Mouse (Mus musculus): ENCODE data around the gene Cblb. TPM values are rescaled to one million over a fixed set of nuclear protein-coding genes. Genes with fewer than 3 reads are reported as not detected.

Cblb gene
- polyA plus RNA-seq, 1 experiment, result 6.8 TPM

DNA sequence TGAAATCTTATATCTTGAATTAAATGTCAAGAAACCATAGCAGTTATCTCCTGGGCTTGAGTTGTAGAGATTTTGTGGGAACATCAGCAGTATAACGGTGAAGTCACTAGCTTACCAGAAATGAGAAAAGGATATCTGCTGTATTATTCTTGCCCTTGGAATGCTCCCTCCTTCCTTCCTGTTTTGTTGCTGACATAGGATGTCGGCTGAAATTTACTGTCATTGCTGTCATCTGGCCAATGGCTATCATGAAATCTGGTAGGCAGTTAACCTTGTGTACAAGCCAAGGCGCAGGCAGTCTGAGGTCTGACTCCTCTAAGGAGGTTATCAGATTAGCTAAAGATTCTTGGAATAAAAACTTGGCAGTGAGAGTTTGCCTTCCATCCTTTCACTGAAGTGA is 18.0 kb upstream of the Cblb start:
- Histone ChIP-seq H3K79me3 (ENCODE audit: low read depth) (no peaks in the 10 kb centered on the region), H3K27me3 (ENCODE audit: control insufficient read depth, insufficient read depth, insufficient read length) (no peaks in the 10 kb centered on the region), H3K79me2 (ENCODE audit: control insufficient read depth, insufficient read depth) (no peaks in the 10 kb centered on the region), H3ac (ENCODE audit: control insufficient read depth, insufficient read length, low read depth) (no peak overlapping the region), H3K36me3 (ENCODE audit: control insufficient read depth, insufficient read depth) (no peaks in the 10 kb centered on the region), H3K4me3 (ENCODE audit: insufficient read depth, poor library complexity, severe bottlenecking) (no peak overlapping the region)
- TF ChIP-seq USF1 (IDR thresholded peaks at IDR 0.05; ENCODE audit: low read depth), result no peak

DNA sequence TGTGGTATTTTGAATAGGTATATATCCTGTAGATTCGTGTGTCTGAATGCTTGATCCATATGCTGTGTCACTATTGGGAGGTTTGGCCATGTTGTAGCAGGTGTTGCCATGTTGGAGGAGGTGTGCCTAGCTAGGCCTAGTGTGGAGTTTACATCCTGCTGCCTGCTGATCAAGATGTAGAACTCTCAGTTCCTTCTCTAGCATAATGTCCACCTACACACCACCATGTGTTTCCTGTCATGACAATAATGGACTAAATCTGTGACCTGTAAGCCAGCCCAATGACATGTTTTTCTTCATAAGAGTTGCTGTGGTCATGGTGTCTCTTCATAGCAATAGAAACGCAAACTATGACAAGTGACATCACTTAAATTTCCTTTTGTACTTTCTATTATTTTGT is 17.2 kb upstream of the Cblb start:
- Histone ChIP-seq H3K36me3 (ENCODE audit: control insufficient read depth, insufficient read depth) (no peaks in the 10 kb centered on the region), H3K4me3 (ENCODE audit: insufficient read depth, poor library complexity, severe bottlenecking) (no peak overlapping the region), H3K27me3 (ENCODE audit: control insufficient read depth, insufficient read depth, insufficient read length) (no peaks in the 10 kb centered on the region), H3K79me2 (ENCODE audit: control insufficient read depth, insufficient read depth) (no peaks in the 10 kb centered on the region), H3K79me3 (ENCODE audit: low read depth) (no peaks in the 10 kb centered on the region), H3ac (ENCODE audit: control insufficient read depth, insufficient read length, low read depth) (no peak overlapping the region)
- TF ChIP-seq MAX (IDR thresholded peaks at IDR 0.05) (no peak), FOSL1 (IDR thresholded peaks at IDR 0.05; ENCODE audit: insufficient read depth, low read length, poor library complexity, severe bottlenecking) (no peak), CEBPB (IDR thresholded peaks at IDR 0.05; ENCODE audit: low read depth) (no peak), MYOG (IDR thresholded peaks at IDR 0.05; ENCODE audit: control insufficient read depth, extremely low read depth, insufficient read length) (no peak), MYOD1 (IDR thresholded peaks at IDR 0.05; ENCODE audit: control insufficient read depth, insufficient read length, low read depth) (no peak), CTCF (IDR thresholded peaks at IDR 0.05; ENCODE audit: control insufficient read depth, insufficient read depth, insufficient read length) (no peak), USF1 (IDR thresholded peaks at IDR 0.05; ENCODE audit: low read depth) (no peak)

DNA sequence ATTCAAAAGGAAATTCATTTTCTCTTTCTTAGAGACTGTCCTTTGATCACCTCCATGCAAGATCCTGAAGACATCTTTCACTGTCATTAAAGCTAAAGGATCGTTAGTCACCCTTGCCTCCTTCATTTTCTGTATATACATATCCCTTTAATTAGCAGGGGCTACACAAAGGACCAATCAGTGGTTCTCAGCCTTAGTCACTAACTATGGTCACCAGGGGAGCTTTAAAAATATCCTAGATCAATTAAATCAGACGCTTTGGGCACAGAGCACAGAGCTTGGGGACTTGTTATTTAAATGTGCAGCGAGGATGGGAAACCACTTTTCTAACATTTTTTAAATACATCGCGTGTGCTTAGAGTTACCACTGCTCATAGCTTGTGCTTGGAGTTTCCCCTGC is 7.6 kb upstream of the Cblb start:
- Histone ChIP-seq H3ac (ENCODE audit: control insufficient read depth, insufficient read length, low read depth) (no peak overlapping the region), H3K36me3 (ENCODE audit: control insufficient read depth, insufficient read depth) (no peaks in the 10 kb centered on the region), H3K27me3 (ENCODE audit: control insufficient read depth, insufficient read depth, insufficient read length) (no peaks in the 10 kb centered on the region), H3K79me3 (ENCODE audit: low read depth) (no peaks in the 10 kb centered on the region), H3K4me3 (ENCODE audit: insufficient read depth, poor library complexity, severe bottlenecking) (no peak overlapping the region), H3K79me2 (ENCODE audit: control insufficient read depth, insufficient read depth) (no peaks in the 10 kb centered on the region)
- TF ChIP-seq USF1 (IDR thresholded peaks at IDR 0.05; ENCODE audit: low read depth) (no peak), FOSL1 (IDR thresholded peaks at IDR 0.05; ENCODE audit: insufficient read depth, low read length, poor library complexity, severe bottlenecking) (no peak), CTCF (IDR thresholded peaks at IDR 0.05; ENCODE audit: control insufficient read depth, insufficient read depth, insufficient read length) (no peak), CEBPB (IDR thresholded peaks at IDR 0.05; ENCODE audit: low read depth) (no peak), MAX (IDR thresholded peaks at IDR 0.05) (no peak), MYOD1 (IDR thresholded peaks at IDR 0.05; ENCODE audit: control insufficient read depth, insufficient read length, low read depth) (no peak), MYOG (IDR thresholded peaks at IDR 0.05; ENCODE audit: control insufficient read depth, extremely low read depth, insufficient read length) (no peak)

DNA sequence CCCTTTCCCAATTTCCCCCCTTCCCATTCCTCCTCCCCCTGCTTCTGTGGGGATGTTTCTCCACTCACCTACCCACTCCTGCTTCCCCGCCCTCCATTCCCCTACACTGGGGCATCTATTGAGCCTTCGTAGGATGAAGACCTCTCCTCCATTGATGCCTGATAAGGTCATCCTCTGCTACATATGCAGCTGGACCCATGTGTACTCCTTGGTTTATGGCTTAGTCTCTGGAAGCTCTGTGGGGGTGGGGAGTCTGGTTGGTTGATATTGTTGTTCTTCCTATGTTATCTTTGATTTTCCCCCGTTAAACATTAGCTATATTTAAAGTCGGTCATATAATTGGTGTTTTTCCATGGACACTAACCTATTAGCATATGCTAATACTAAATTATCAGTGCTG is 3.7 kb upstream of the Cblb start:
- Histone ChIP-seq H3ac (ENCODE audit: control insufficient read depth, insufficient read length, low read depth) (no peak overlapping the region), H3K79me2 (ENCODE audit: control insufficient read depth, insufficient read depth) (peaks cover 10% of the 10 kb centered on the region), H3K4me3 (ENCODE audit: insufficient read depth, poor library complexity, severe bottlenecking) (no peak overlapping the region), H3K79me3 (ENCODE audit: low read depth) (peaks cover 3% of the 10 kb centered on the region), H3K36me3 (ENCODE audit: control insufficient read depth, insufficient read depth) (no peaks in the 10 kb centered on the region), H3K27me3 (ENCODE audit: control insufficient read depth, insufficient read depth, insufficient read length) (no peaks in the 10 kb centered on the region)
- no peak for TF ChIP-seq CTCF (IDR thresholded peaks at IDR 0.05; ENCODE audit: control insufficient read depth, insufficient read depth, insufficient read length)
- no peak for TF ChIP-seq USF1 (IDR thresholded peaks at IDR 0.05; ENCODE audit: low read depth)
- TF ChIP-seq MYOG (IDR thresholded peaks at IDR 0.05; ENCODE audit: control insufficient read depth, extremely low read depth, insufficient read length), result no peak
- TF ChIP-seq MAX (IDR thresholded peaks at IDR 0.05), result no peak
- TF ChIP-seq FOSL1 (IDR thresholded peaks at IDR 0.05; ENCODE audit: insufficient read depth, low read length, poor library complexity, severe bottlenecking), result no peak
- no peak for TF ChIP-seq CEBPB (IDR thresholded peaks at IDR 0.05; ENCODE audit: low read depth)
- no peak for TF ChIP-seq MYOD1 (IDR thresholded peaks at IDR 0.05; ENCODE audit: control insufficient read depth, insufficient read length, low read depth)

DNA sequence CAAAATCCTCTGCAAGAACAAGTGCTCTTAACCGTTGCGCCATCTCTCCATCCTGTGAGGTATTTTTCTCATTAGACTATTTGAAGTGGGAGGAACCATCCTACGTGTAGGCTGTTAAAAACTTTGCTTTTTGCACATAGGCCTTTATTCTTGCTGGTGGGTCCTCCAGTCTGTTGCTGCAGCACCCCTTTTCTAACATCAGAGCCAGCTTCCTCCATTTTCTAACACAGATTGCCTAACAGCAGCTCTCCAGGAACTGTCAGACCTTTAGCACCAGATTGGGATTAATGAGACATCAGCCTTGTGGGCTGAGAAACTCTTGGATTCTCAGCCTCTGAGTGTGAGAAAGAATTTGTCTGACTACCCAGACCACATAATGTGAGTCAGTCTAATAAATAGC is 2.0 kb upstream of the Cblb start:
- Histone ChIP-seq H3ac (ENCODE audit: control insufficient read depth, insufficient read length, low read depth) (no peak overlapping the region), H3K79me3 (ENCODE audit: low read depth) (peaks cover 13% of the 10 kb centered on the region), H3K27me3 (ENCODE audit: control insufficient read depth, insufficient read depth, insufficient read length) (no peaks in the 10 kb centered on the region), H3K4me3 (ENCODE audit: insufficient read depth, poor library complexity, severe bottlenecking) (no peak overlapping the region), H3K36me3 (ENCODE audit: control insufficient read depth, insufficient read depth) (no peaks in the 10 kb centered on the region), H3K79me2 (ENCODE audit: control insufficient read depth, insufficient read depth) (peaks cover 23% of the 10 kb centered on the region)
- TF ChIP-seq CEBPB (IDR thresholded peaks at IDR 0.05; ENCODE audit: low read depth) (no peak), MAX (IDR thresholded peaks at IDR 0.05) (no peak), MYOG (IDR thresholded peaks at IDR 0.05; ENCODE audit: control insufficient read depth, extremely low read depth, insufficient read length) (no peak), FOSL1 (IDR thresholded peaks at IDR 0.05; ENCODE audit: insufficient read depth, low read length, poor library complexity, severe bottlenecking) (no peak), CTCF (IDR thresholded peaks at IDR 0.05; ENCODE audit: control insufficient read depth, insufficient read depth, insufficient read length) (no peak), MYOD1 (IDR thresholded peaks at IDR 0.05; ENCODE audit: control insufficient read depth, insufficient read length, low read depth) (no peak), USF1 (IDR thresholded peaks at IDR 0.05; ENCODE audit: low read depth) (no peak)

DNA sequence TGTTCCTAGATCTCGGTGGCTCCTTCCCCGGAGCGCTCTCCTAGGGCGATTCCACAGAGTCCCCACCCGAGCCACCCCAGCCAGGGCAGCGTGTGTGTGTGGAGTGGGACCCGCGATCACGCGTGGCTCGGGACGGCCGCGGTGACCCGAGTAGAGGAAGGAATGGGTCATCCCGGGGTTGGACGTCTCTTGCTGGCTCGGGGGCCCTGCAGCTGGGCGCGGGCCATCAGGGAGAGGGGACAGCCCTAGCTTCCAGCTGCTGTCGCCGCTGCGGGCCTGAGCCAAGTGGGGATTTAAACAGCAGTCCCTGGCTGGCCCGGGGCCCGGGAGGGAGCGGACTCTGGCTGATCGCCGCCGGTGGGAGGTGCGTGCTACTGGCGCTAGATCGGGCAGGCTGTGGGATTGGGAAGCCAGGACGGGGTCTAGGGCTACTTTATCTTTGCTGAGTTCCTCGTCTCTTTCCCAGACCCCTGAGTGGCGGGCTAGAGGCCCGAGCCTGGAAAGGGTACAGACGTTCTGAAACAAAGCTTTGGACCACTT is 757 bp downstream of the Cblb start:
- H3ac ChIP-seq (ENCODE audit: control insufficient read depth, insufficient read length, low read depth), result peak overlapping the region; percentile 93
- peaks cover 28% of the 10 kb centered on the region for H3K79me3 ChIP-seq (ENCODE audit: low read depth)
- peaks cover 40% of the 10 kb centered on the region for H3K79me2 ChIP-seq (ENCODE audit: control insufficient read depth, insufficient read depth)
- peak overlapping the region; percentile 68 for H3K4me3 ChIP-seq (ENCODE audit: insufficient read depth, poor library complexity, severe bottlenecking)
- no peak for TF ChIP-seq CEBPB (IDR thresholded peaks at IDR 0.05; ENCODE audit: low read depth)
- no peak for TF ChIP-seq MAX (IDR thresholded peaks at IDR 0.05)
- TF ChIP-seq MYOD1 (IDR thresholded peaks at IDR 0.05; ENCODE audit: control insufficient read depth, insufficient read length, low read depth), result no peak
- no peak for TF ChIP-seq USF1 (IDR thresholded peaks at IDR 0.05; ENCODE audit: low read depth)
- TF ChIP-seq MYOG (IDR thresholded peaks at IDR 0.05; ENCODE audit: control insufficient read depth, extremely low read depth, insufficient read length), result no peak
- no peak for TF ChIP-seq CTCF (IDR thresholded peaks at IDR 0.05; ENCODE audit: control insufficient read depth, insufficient read depth, insufficient read length)
- no peak for TF ChIP-seq FOSL1 (IDR thresholded peaks at IDR 0.05; ENCODE audit: insufficient read depth, low read length, poor library complexity, severe bottlenecking)
- no peaks in the 10 kb centered on the region for H3K27me3 ChIP-seq (ENCODE audit: control insufficient read depth, insufficient read depth, insufficient read length)
- H3K36me3 ChIP-seq (ENCODE audit: control insufficient read depth, insufficient read depth), result peaks cover 14% of the 10 kb centered on the region
